24 mouse cellular contexts compared by ENCODE assay signal in genomic region chr9:38591056-38591455, GRCm38 (mm10). TPM values are rescaled to one million over a fixed set of nuclear protein-coding genes. Genes with fewer than 3 reads are reported as not detected.
"Had no signal": no experiment of that assay in that cellular context is flagged by ENCODE, and none has a peak within 500 bp of the region (broad histone marks: within the 10 kb centered on the region; RNA-seq: fewer than 3 reads in every experiment).

No protein-coding gene starts in this region.

- DNase-seq: retina, postnatal 1 day; right cerebral cortex, adult 18-20 months; right cerebral cortex, postnatal 14 days; right cerebral cortex, postnatal 25 days; right cerebral cortex, postnatal 4 days; spleen, adult 18-20 months; thymus, adult 18-20 months; thymus, adult 2 months; thymus, postnatal 14 days; thymus, postnatal 25 days; thymus, postnatal 36 days; thymus, postnatal 4 days had no signal

- H3K9me3 ChIP-seq: neural tube, embryonic 15.5 days; stomach, embryonic 15.5 days had no signal

- H3K27me3 ChIP-seq: neural tube, embryonic 15.5 days; stomach, embryonic 15.5 days had no signal

- H3K4me1 ChIP-seq: neural tube, embryonic 15.5 days; stomach, embryonic 15.5 days had no signal

- H3K9ac ChIP-seq: neural tube, embryonic 15.5 days; stomach, embryonic 15.5 days had no signal

- H3K4me2 ChIP-seq: neural tube, embryonic 15.5 days; stomach, embryonic 15.5 days had no signal

- H3K4me3 ChIP-seq: neural tube, embryonic 15.5 days; stomach, embryonic 15.5 days had no signal

- H3K36me3 ChIP-seq: neural tube, embryonic 15.5 days; stomach, embryonic 15.5 days had no signal

- H3K27ac ChIP-seq: neural tube, embryonic 15.5 days; stomach, embryonic 15.5 days; stomach, postnatal 0 days had no signal

RNA-seq across cellular contexts. Expression of gene Olfr913, which starts 1.5 kb away (rescaled TPM):
- total RNA-seq: neutrophil, adult 5-6 weeks had no signal
- polyA plus RNA-seq: neural tube, embryonic 14.5 days; neural tube, embryonic 15.5 days; small intestine, adult 2 months; spleen, adult 2 months; stomach, embryonic 14.5 days; stomach, embryonic 15.5 days; stomach, embryonic 16.5 days; stomach, postnatal 0 days; testis, adult 2 months; thymus, adult 2 months; thymus, postnatal 0 days; urinary bladder, adult 2 months had no signal

RNA-seq across cellular contexts. Expression of gene Olfr912, which starts 11.1 kb away (rescaled TPM):
- total RNA-seq: neutrophil, adult 5-6 weeks had no signal
- polyA plus RNA-seq: neural tube, embryonic 14.5 days; neural tube, embryonic 15.5 days; small intestine, adult 2 months; spleen, adult 2 months; stomach, embryonic 14.5 days; stomach, embryonic 15.5 days; stomach, embryonic 16.5 days; stomach, postnatal 0 days; testis, adult 2 months; thymus, adult 2 months; thymus, postnatal 0 days; urinary bladder, adult 2 months had no signal

RNA-seq across cellular contexts. Expression of gene Olfr914, which starts 13.8 kb away (rescaled TPM):
- total RNA-seq: neutrophil, adult 5-6 weeks had no signal
- polyA plus RNA-seq: neural tube, embryonic 14.5 days; neural tube, embryonic 15.5 days; small intestine, adult 2 months; spleen, adult 2 months; stomach, embryonic 14.5 days; stomach, embryonic 15.5 days; stomach, embryonic 16.5 days; stomach, postnatal 0 days; testis, adult 2 months; thymus, adult 2 months; thymus, postnatal 0 days; urinary bladder, adult 2 months had no signal

RNA-seq across cellular contexts. Expression of gene Olfr910, which starts 53.4 kb away (rescaled TPM):
- total RNA-seq: neutrophil, adult 5-6 weeks had no signal
- polyA plus RNA-seq: neural tube, embryonic 14.5 days; neural tube, embryonic 15.5 days; small intestine, adult 2 months; spleen, adult 2 months; stomach, embryonic 14.5 days; stomach, embryonic 15.5 days; stomach, embryonic 16.5 days; stomach, postnatal 0 days; testis, adult 2 months; thymus, adult 2 months; thymus, postnatal 0 days; urinary bladder, adult 2 months had no signal
